Mouse (Mus musculus) cerebellum, adult 2 months (tissue): Measurements from ENCODE around the gene Med1. TPM values are rescaled to one million over a fixed set of nuclear protein-coding genes. Genes with fewer than 3 reads are reported as not detected.
"Not testable (repeated sequence)": the region's sequence is repeated elsewhere in the genome, so short reads cannot be mapped to it uniquely, and the experiment has no call there.

Experiments used
- DNase-seq, 2 experiments: peaks; one replicate each; pipeline ENCODE4 v3.0.0; 2021
- H3K27ac ChIP-seq: fragments of 200-500 bp; 2 replicates; pipeline ENCODE4 v1.5.1; 2012; ENCODE audit warnings: low read length, control low read depth, inconsistent platforms; ENCODE audit not compliant: insufficient read depth
- H3K27me3 ChIP-seq: fragments of 200-500 bp; 2 replicates; pipeline ENCODE4 v1.6.1; 2012; ENCODE audit warnings: inconsistent platforms, mild to moderate bottlenecking, low read length, moderate library complexity; ENCODE audit not compliant: control insufficient read depth, insufficient read depth
- H3K4me1 ChIP-seq: fragments of 200-500 bp; 2 replicates; pipeline ENCODE4 v1.6.1; 2011; ENCODE audit warnings: low read length; ENCODE audit not compliant: control insufficient read depth, insufficient read depth
- H3K4me3 ChIP-seq: fragments of 200-500 bp; replicated peaks from 2 replicates; pipeline ENCODE3; 2011; ENCODE audit warnings: mild to moderate bottlenecking, low read depth, low read length, control low read depth; ENCODE audit not compliant: insufficient read depth
- CTCF ChIP-seq: fragments of 200-500 bp; IDR thresholded peaks from 2 replicates; pipeline ENCODE4 v1.5.1; 2011; ENCODE audit warnings: low read depth, mild to moderate bottlenecking, control low read depth, low read length, moderate library complexity, borderline replicate concordance; ENCODE audit not compliant: insufficient read depth
- POLR2A ChIP-seq: fragments of 200-500 bp; IDR thresholded peaks from 2 replicates; pipeline ENCODE4 v1.6.1; 2011; ENCODE audit warnings: low read length, control low read depth, borderline replicate concordance; ENCODE audit not compliant: insufficient read depth
- WGBS: fragments of 180-500 bp; shearing (Covaris S2); methylation state at CpG from one replicate; pipeline ENCODE4 v1.1.7; 2018; 5-methylcytosine and 5-hydroxymethylcytosine counted together
- polyA plus RNA-seq: library from polyadenylated mRNA; depleted of rRNA; stranded (reverse); fragments of >200 nt; gene quantifications from 2 replicates; pipeline ENCODE4 v1.2.3, GENCODE M21; 2012

Med1 gene
- polyA plus RNA-seq, 1 experiment = 27.0 TPM

DNA sequence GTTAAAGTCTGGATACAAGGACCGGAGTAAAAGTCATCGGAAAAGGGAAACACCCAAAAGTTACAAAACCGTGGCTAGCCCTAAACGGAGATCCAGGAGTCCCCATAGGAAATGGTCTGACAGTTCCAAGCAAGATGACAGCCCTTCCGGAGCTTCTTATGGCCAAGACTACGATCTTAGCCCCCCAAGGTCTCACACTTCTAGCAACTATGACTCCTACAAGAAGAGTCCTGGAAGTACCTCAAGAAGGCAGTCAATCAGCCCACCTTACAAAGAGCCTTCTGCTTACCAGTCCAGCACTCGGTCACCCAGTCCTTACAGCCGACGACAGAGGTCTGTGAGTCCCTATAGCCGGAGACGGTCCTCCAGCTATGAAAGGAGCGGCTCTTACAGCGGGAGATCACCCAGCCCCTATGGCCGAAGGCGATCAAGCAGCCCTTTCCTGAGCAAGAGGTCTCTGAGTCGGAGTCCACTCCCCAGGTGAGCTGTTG is 10.9 kb upstream of the Med1 start:
- Histone ChIP-seq H3K4me1 (peaks cover 4% of the 10 kb centered on the region; the same call in 1 of the 2 replicates), H3K27me3 (no peaks in the 10 kb centered on the region), H3K27ac (no peak overlapping the region), H3K4me3 (peak overlapping the region; percentile 61)
- no peak for TF ChIP-seq POLR2A
- no peak for TF ChIP-seq CTCF
- DNase-seq = peak; percentile 21 to 35
- under 1% methylated on average over 16 of the region's 16 CpGs for WGBS

DNA sequence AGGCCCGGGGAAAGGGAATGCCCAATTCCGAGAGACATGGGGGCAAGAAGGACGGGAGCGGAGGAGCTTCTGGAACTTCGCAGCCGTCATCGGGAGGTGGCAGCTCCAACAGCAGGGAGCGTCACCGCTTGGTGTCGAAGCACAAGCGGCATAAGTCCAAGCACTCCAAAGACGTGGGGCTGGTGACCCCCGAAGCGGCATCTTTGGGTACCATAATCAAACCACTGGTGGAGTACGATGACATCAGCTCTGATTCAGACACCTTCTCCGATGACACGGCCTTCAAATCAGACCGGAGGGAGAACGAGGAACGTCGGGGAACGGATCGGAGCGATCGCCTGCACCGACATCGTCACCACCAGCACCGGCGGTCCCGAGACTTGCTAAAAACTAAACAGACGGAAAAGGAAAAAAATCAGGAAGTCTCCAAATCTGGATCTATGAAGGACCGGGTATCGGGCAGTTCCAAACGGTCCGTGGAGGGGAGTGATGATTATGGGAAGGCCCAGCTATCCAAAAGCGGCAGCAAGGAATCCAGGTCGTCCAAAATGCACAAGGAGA is 10.3 kb upstream of the Med1 start:
- H3K4me3 ChIP-seq = peak overlapping the region; percentile 61
- WGBS = under 1% methylated on average over 37 of the region's 37 CpGs
- H3K27ac ChIP-seq = peak overlapping the region; percentile 40
- TF ChIP-seq CTCF (no peak), POLR2A (0 out of 2 replicates have a peak, but pooled peaks have one; percentile 9)
- DNase-seq = peak; percentile 59 to 71
- H3K4me1 ChIP-seq = peaks cover 4% of the 10 kb centered on the region; the same call in 1 of the 2 replicates
- no peaks in the 10 kb centered on the region for H3K27me3 ChIP-seq

DNA sequence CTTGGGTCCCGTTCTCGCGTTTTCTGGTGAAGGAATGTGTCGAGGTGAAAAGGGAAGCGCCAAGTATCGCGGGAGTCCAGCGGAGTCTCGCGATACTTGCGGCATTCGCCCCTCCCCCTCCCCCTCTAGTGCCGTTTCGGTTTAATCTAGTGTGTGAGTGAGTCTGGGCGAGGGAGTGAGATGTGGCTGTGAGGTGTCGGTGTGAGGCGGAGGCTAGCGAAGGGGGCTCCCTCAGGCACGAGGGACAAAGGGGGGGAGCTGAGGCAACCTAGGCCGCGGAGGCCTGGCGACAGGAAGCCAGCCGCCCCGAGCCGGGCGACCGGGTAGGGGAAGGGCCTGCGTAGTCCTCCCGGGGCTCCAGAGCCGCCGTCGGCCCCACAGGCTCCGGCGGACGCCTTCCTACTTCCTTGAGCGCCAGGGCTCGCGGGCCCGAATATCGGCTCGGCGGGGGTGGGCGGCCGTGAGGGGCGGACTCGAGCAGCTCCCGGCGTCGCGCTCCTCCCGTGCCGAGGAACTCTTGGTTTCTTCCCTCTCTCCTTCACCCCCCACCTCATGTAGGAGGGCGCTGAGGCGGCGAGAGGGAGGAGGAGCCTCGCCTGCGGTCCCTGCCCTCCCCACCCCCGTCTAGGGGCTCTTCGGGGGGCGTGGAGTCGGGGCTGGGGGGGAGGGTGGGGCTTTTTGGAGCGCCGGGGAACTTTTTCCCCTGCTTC is 9.7 kb upstream of the Med1 start, which contains the start of gene Cdk12:
Gene Cdk12 (plus strand): TSS at position 419 of the 710 bp plus-strand sequence.
- peaks cover 4% of the 10 kb centered on the region; the same call in 1 of the 2 replicates for H3K4me1 ChIP-seq
- H3K4me3 ChIP-seq = peak within 1 kb of the TSS; percentile 61
- peak; percentile 94 to 96 for DNase-seq
- TF ChIP-seq CTCF = no peak
- TF ChIP-seq POLR2A = peak; percentile 85
- no peaks in the 10 kb centered on the region for H3K27me3 ChIP-seq
- under 1% methylated on average over 51 of the region's 63 CpGs for WGBS
- H3K27ac ChIP-seq = peak within 1 kb of the TSS; percentile 83

DNA sequence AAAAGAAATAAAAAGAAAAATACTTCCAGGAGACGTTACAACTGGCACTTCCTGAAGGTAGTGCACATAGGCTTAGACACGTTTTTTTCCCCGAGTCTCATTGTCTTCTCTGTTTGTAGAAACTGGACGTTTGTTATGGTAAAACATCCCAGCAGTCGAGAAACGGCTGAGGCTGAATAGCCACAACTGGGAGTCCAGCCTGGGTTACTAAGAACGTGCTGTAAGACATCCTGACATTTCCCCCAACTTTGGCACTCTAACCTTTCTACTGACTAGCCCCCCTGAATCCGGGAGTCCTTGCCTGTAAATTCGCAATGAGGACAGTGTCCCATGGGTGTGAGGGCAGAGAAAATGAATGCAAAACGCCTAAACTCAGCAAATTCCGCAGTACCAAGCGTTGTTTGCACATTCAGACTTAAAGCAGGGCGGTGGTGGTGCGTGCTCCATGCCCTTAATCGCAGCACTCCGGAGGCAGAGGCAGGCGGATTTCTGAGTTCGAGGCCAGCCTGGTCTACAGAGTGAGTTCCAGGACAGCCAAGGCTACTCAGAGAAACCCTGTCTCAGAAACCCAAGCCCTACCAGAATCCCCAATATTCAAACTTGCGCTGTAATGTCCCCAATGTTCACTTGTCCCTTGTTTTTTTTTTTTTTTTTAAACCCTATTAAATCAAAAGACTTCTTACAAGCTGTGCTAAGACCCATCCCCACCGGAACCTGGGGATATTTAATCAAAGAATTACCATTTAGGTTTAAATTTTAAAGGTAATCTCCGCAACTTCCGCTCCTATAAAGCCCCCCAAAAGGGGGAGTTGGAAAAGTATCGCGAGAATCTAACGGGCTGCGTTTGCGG is 8.9 kb upstream of the Med1 start:
- DNase-seq = peak; percentile 34 to 54
- no peak for TF ChIP-seq CTCF
- TF ChIP-seq POLR2A = no peak
- peak overlapping the region; percentile 61 for H3K4me3 ChIP-seq
- H3K4me1 ChIP-seq = peaks cover 4% of the 10 kb centered on the region; the same call in 1 of the 2 replicates
- H3K27me3 ChIP-seq = no peaks in the 10 kb centered on the region
- peak overlapping the region; percentile 59; the same call in 1 of the 2 replicates for H3K27ac ChIP-seq
- WGBS = 2% methylated on average over 27 of the region's 27 CpGs

DNA sequence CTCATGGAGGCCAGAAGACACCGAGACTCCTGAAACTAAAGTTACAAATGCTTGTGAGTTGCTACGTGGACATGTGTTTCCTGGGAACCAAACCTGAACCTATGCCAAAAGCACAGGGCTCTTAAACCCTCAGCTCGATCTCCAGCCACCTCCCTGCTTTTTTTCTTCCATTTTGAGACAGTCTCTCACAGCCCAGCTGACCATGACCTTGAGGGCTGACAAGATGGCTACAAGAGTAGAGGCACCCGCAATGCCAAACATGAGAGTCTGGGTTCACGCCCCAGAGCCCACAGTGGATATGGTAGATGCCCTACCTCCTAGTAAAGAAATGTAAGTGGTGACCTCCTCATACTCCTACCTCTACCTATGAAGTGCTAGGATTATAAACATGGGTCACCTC is 2.3 kb downstream of the Med1 start:
- TF ChIP-seq CTCF (no peak), POLR2A (no peak)
- 48% methylated on average over 5 of the region's 5 CpGs for WGBS
- H3K4me3 ChIP-seq = no peak overlapping the region
- no peak for DNase-seq
- no peaks in the 10 kb centered on the region for H3K27me3 ChIP-seq
- no peaks in the 10 kb centered on the region for H3K4me1 ChIP-seq
- H3K27ac ChIP-seq = no peak overlapping the region

DNA sequence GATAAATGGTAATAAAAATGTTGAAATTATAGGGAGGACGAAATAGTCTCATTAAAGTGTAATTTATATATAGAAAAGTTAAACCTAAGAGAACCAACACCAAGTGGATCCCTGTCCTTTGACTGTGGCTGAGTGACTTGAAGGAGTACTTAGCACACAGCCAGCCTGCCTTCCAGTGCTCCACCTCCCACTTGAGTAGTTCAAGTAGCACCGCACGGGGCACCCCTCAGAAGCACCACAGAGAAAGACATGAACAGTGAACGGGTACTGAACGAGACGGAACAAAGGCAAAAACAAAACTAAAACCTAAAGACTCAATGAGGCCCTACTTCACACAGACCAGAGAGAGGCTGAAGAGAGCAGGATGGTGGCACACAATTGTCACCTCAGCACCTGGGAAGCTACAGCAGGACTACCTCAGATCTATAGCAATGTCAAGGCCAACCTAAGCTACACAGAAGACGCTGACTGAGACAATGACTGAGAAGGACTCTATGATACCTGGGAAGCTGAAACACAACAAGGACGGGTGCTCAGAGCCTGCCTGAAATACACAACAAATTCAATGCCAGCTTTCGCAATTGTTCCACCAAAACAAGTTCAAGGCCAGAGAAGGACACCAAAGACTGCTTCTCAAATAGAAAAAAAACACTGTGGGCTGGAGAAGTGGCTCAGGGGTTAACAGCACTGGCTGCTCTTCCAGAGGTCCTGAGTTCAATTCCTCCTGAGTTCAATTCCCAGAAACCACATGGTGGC is 5.3 kb downstream of the Med1 start:
- no peak for TF ChIP-seq CTCF
- no peak for TF ChIP-seq POLR2A
- WGBS = 92% methylated on average over 9 of the region's 9 CpGs
- Histone ChIP-seq H3K27ac (no peak overlapping the region), H3K4me3 (no peak overlapping the region), H3K27me3 (no peaks in the 10 kb centered on the region), H3K4me1 (no peaks in the 10 kb centered on the region)
- DNase-seq = no peak

DNA sequence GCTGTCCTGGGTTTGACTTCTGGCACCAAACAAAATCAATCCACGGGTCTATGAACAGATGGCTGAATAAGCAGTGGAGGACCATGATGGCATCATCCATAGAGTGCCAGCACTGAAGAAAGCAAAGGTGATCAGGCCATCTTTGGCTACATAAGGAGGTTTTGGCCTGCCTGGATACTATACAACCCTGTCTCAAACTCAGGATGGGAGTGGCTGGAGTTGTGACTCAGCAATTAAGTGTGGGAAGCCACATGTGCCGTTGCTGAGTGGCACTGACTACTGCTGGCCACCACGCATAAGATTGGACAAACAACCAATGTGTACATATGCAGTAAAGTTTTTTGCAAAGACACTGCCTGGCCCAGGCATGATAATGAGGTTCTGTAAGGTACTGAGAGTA is 10.9 kb downstream of the Med1 start:
- 70% methylated on average over 3 of the region's 3 CpGs for WGBS

More for the DNA sequence above, 10.9 kb downstream of the Med1 start:
- not testable (repeated sequence) for H3K27ac ChIP-seq, H3K4me1 ChIP-seq, H3K4me3 ChIP-seq, H3K27me3 ChIP-seq, DNase-seq
